17 mouse cellular contexts compared by ENCODE assay signal in the genomic region with DNA sequence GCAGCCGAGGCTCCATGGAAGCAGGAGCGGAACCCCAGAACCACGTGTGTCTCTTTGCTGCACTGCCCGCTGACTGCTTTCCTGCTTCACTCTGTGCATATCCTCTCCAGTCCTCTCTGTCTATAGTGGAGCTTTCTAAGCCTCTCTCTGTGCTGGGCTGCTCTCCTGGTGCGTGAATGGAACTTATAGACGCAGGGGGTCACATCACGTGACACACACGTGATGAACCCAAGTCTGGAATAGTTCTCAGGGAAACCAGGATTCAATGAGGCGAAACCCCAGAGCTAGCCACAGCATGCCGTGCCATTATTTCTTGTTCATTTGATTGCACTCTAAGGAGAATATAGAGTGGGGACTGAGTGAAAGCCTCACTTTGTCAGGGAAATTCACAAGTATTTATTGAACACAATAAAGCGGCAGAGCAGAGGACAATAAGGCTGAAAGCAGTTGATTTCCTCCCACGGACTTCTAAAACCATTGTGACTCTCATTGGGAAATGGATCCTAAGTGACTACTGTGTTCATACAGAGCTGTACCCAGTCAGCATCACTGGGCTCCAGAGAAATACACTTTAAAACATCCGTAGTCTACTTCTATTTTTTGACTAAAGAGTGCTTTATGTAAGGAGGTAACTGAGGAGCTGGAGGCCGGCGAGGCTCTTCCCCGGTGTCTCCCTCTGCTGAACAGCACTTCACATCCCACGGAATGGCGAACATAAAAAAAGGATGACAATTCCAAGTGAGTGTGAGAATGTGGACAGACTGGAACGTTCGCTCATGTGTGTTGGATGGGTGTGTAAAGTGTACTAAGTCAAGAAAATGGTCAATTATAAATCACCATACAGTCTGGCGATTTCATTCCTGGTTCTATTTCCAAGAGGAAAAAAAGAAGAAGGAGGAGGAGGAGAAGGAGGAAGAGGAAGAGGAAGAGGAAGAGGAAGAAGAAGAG.
DNase-seq lines count a peak whose midpoint lies in the region; ATAC-seq lines count a peak whose summit lies in the region.
"Had no signal": no experiment of that assay in that cellular context is flagged by ENCODE, and none has a peak within 500 bp of the region (broad histone marks: within the 10 kb centered on the region; RNA-seq: fewer than 3 reads in every experiment).

No protein-coding gene starts in this region.

- H3K27me3 ChIP-seq in midbrain, embryonic 12.5 days = peaks cover 23% of the 10 kb centered on the region; the same call in 1 of the 2 replicates
- no peaks in the 10 kb centered on the region for H3K27me3 ChIP-seq in midbrain, embryonic 14.5 days (ENCODE audit: control insufficient read depth, insufficient read depth, low read length)
- H3K27me3 ChIP-seq in forebrain, embryonic 13.5 days = peaks cover 10% of the 10 kb centered on the region; the same call in 1 of the 2 replicates
- H3K27me3 ChIP-seq in neural tube, embryonic 15.5 days (replicated peaks) = no peaks in the 10 kb centered on the region
- H3K27me3 ChIP-seq: embryonic facial prominence, embryonic 15.5 days; heart, embryonic 12.5 days had no signal

- no peak overlapping the region for H3K4me3 ChIP-seq in midbrain, embryonic 12.5 days
- H3K4me3 ChIP-seq in midbrain, embryonic 14.5 days (replicated peaks; ENCODE audit: low read depth, low read length) = no peak overlapping the region
- H3K4me3 ChIP-seq in forebrain, embryonic 13.5 days = no peak overlapping the region
- no peak overlapping the region for H3K4me3 ChIP-seq in neural tube, embryonic 15.5 days (replicated peaks)
- H3K4me3 ChIP-seq: embryonic facial prominence, embryonic 15.5 days; heart, embryonic 12.5 days had no signal

- H3K9me3 ChIP-seq in midbrain, embryonic 12.5 days = no peaks in the 10 kb centered on the region
- no peaks in the 10 kb centered on the region for H3K9me3 ChIP-seq in midbrain, embryonic 14.5 days (ENCODE audit: control insufficient read depth, low read length)
- no peaks in the 10 kb centered on the region for H3K9me3 ChIP-seq in forebrain, embryonic 13.5 days (replicated peaks)
- no peaks in the 10 kb centered on the region for H3K9me3 ChIP-seq in neural tube, embryonic 15.5 days (replicated peaks)
- H3K9me3 ChIP-seq: embryonic facial prominence, embryonic 15.5 days; heart, embryonic 12.5 days had no signal

- no peak overlapping the region for H3K9ac ChIP-seq in midbrain, embryonic 12.5 days (replicated peaks)
- H3K9ac ChIP-seq in midbrain, embryonic 14.5 days (replicated peaks; ENCODE audit: low read length) = no peak overlapping the region
- H3K9ac ChIP-seq in forebrain, embryonic 13.5 days = no peak overlapping the region
- H3K9ac ChIP-seq in neural tube, embryonic 15.5 days (replicated peaks) = no peak overlapping the region
- H3K9ac ChIP-seq: embryonic facial prominence, embryonic 15.5 days; heart, embryonic 12.5 days had no signal

- no peaks in the 10 kb centered on the region for H3K36me3 ChIP-seq in midbrain, embryonic 12.5 days
- H3K36me3 ChIP-seq in midbrain, embryonic 14.5 days (ENCODE audit: control insufficient read depth, insufficient read depth, low read length) = no peaks in the 10 kb centered on the region
- H3K36me3 ChIP-seq in forebrain, embryonic 13.5 days (ENCODE audit: poor library complexity, severe bottlenecking) = no peaks in the 10 kb centered on the region
- no peaks in the 10 kb centered on the region for H3K36me3 ChIP-seq in neural tube, embryonic 15.5 days
- H3K36me3 ChIP-seq: embryonic facial prominence, embryonic 15.5 days; heart, embryonic 12.5 days had no signal

- DNase-seq in embryo, embryonic 10.5 days (ENCODE audit: low spot score) = peak; percentile 26
- no peak for DNase-seq in embryo, embryonic 10 days (ENCODE audit: low spot score)
- DNase-seq in midbrain, embryonic 14.5 days = no peak
- no peak for DNase-seq in thymus, postnatal 0 days (ENCODE audit: low spot score)
- no peak for DNase-seq in left cerebral cortex, adult 11 months (ENCODE audit: low spot score)
- DNase-seq: cerebellum, adult 11 months; heart, postnatal 4 days; kidney, adult 18-20 months; kidney, postnatal 14 days; lung, adult 2 months; lung, postnatal 4 days; right cerebral cortex, postnatal 14 days had no signal

- 0 out of 2 replicates have a peak, but pooled peaks have one; percentile 41 for ATAC-seq in midbrain, embryonic 12.5 days (ENCODE audit: low FRiP score, low read depth)
- no peak for ATAC-seq in midbrain, embryonic 14.5 days (ENCODE audit: low FRiP score, low TSS enrichment)
- peak; percentile 70; the same call in 1 of the 2 replicates for ATAC-seq in forebrain, embryonic 13.5 days
- 0 out of 2 replicates have a peak, but pooled peaks have one; percentile 65 for ATAC-seq in neural tube, embryonic 15.5 days (ENCODE audit: low FRiP score)

- WGBS in midbrain, embryonic 12.5 days = 70% methylated on average over 21 of the region's 21 CpGs
- WGBS in midbrain, embryonic 14.5 days = 63% methylated on average over 21 of the region's 21 CpGs
- WGBS in forebrain, embryonic 13.5 days = 45% methylated on average over 21 of the region's 21 CpGs
- 45% methylated on average over 21 of the region's 21 CpGs for WGBS in neural tube, embryonic 15.5 days

- peaks cover 3% of the 10 kb centered on the region; the same call in 1 of the 2 replicates for H3K4me1 ChIP-seq in midbrain, embryonic 12.5 days
- no peaks in the 10 kb centered on the region for H3K4me1 ChIP-seq in midbrain, embryonic 14.5 days (ENCODE audit: control insufficient read depth, insufficient read depth, low read length)
- peaks cover 10% of the 10 kb centered on the region; the same call in 1 of the 2 replicates for H3K4me1 ChIP-seq in forebrain, embryonic 13.5 days
- H3K4me1 ChIP-seq in neural tube, embryonic 15.5 days = peaks cover 11% of the 10 kb centered on the region

- H3K27ac ChIP-seq in midbrain, embryonic 12.5 days (replicated peaks) = no peak overlapping the region
- H3K27ac ChIP-seq in midbrain, embryonic 14.5 days (replicated peaks; ENCODE audit: low read depth, low read length) = no peak overlapping the region
- H3K27ac ChIP-seq in forebrain, embryonic 13.5 days = 0 out of 2 replicates have a peak overlapping the region, but pooled peaks have one; percentile 0
- H3K27ac ChIP-seq in neural tube, embryonic 15.5 days (replicated peaks) = peak overlapping the region; percentile 41; the same call in 1 of the 2 replicates
- H3K27ac ChIP-seq: embryonic facial prominence, embryonic 15.5 days had no signal

- H3K4me2 ChIP-seq in midbrain, embryonic 12.5 days (replicated peaks) = no peak overlapping the region
- H3K4me2 ChIP-seq in midbrain, embryonic 14.5 days (ENCODE audit: low read length) = no peak overlapping the region
- H3K4me2 ChIP-seq in forebrain, embryonic 13.5 days = peak overlapping the region; percentile 24; the same call in 1 of the 2 replicates
- no peak overlapping the region; the same call in 1 of the 2 replicates for H3K4me2 ChIP-seq in neural tube, embryonic 15.5 days
- H3K4me2 ChIP-seq: embryonic facial prominence, embryonic 15.5 days; heart, embryonic 12.5 days had no signal

Comparison
In these comparisons a context has a peak if more than half of its experiments do, and no peak if none do; other contexts are left out.
1. H3K27ac ChIP-seq: peak in forebrain, embryonic 13.5 days (single experiment) and neural tube, embryonic 15.5 days (single experiment); none in midbrain, embryonic 12.5 days (single experiment) and midbrain, embryonic 14.5 days (single experiment).